Mouse (Mus musculus): Measurements from ENCODE around the gene Shc2. TPM values are rescaled to one million over a fixed set of nuclear protein-coding genes. Genes with fewer than 3 reads are reported as not detected.

The Shc2 gene
- polyA plus RNA-seq, 1 experiment = 2.3 TPM

DNA sequence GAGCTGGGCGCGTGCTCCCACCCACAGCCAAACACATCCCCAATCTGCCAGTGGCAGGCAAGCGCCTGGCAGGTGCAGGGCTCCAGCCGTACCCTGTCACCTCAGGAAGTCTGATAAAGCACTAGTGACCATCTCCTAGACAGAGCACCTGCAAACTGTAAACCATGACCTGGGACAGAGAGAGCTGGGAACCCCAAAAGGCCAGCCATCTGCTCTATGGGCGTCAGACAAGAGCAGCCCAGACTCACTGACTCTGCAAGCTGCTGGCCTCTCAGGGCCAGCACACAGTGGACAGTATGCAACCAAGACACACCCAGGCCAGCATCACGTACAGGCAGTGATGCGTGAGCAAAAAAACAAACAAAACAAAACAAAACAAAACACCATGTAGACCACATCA lies 58.8 kb downstream of the Shc2 start:
- Histone ChIP-seq H3K4me2 (ENCODE audit: low read depth) (no peak overlapping the region), H3K36me3 (ENCODE audit: control insufficient read depth, insufficient read depth) (no peaks in the 10 kb centered on the region), H3ac (ENCODE audit: control insufficient read depth, insufficient read length) (no peak overlapping the region), H3K4me3 (no peak overlapping the region), H3K27me3 (ENCODE audit: control insufficient read depth, insufficient read depth, insufficient read length) (peaks cover 14% of the 10 kb centered on the region), H3K79me2 (ENCODE audit: control insufficient read depth, insufficient read depth) (no peaks in the 10 kb centered on the region)
- TF ChIP-seq TCF12 (IDR thresholded peaks at IDR 0.05; ENCODE audit: insufficient read depth, poor library complexity, severe bottlenecking) (no peak), REST (IDR thresholded peaks at IDR 0.05; ENCODE audit: insufficient read depth, insufficient read length) (no peak), USF1 (IDR thresholded peaks at IDR 0.05; ENCODE audit: low read depth) (no peak), POLR2AphosphoS2 (IDR thresholded peaks at IDR 0.05; ENCODE audit: insufficient read length, low read depth) (no peak), E2F4 (IDR thresholded peaks at IDR 0.05; ENCODE audit: insufficient read depth) (no peak), TCF3 (IDR thresholded peaks at IDR 0.05; ENCODE audit: insufficient read length, low read depth) (no peak), MAX (IDR thresholded peaks at IDR 0.05; ENCODE audit: low read depth) (no peak), CEBPB (IDR thresholded peaks at IDR 0.05; ENCODE audit: insufficient read depth, poor library complexity, severe bottlenecking) (no peak), MYOD1 (IDR thresholded peaks at IDR 0.05; ENCODE audit: control insufficient read depth in 1 of 3, insufficient read length in 2 of 3, low read depth in 2 of 3) (no peak), SRF (IDR thresholded peaks at IDR 0.05; ENCODE audit: control insufficient read depth, insufficient read length, low read depth) (no peak), POLR2A (IDR thresholded peaks at IDR 0.05; ENCODE audit: insufficient read length, low read depth) (no peak), MYOG (IDR thresholded peaks at IDR 0.05; ENCODE audit: control insufficient read depth in 1 of 3, insufficient read depth in 1 of 3, insufficient read length in 2 of 3, low read depth in 2 of 3) (no peak)

DNA sequence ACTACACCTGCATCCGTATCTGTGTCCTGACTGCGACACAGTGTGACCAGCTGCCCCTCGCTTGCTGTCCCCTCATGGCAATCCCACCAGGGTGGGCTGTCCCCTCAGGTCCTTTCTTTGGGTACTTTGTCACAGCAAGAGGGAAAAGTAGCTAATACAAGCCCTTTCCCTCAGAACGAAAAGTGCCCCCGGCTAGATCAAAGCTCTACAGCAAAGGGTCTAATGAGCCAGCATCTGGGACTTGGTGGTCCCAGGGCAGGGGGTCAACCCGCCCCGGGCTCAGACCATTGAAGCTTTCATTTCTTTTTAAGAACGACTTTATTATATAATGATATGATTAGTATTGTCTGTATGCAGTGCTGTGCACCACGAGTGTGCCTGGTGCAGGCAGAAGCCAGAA lies 59.4 kb downstream of the Shc2 start:
- TF ChIP-seq MYOG (IDR thresholded peaks at IDR 0.05; ENCODE audit: control insufficient read depth in 1 of 3, insufficient read depth in 1 of 3, insufficient read length in 2 of 3, low read depth in 2 of 3) (no peak), REST (IDR thresholded peaks at IDR 0.05; ENCODE audit: insufficient read depth, insufficient read length) (no peak), CEBPB (IDR thresholded peaks at IDR 0.05; ENCODE audit: insufficient read depth, poor library complexity, severe bottlenecking) (no peak), SRF (IDR thresholded peaks at IDR 0.05; ENCODE audit: control insufficient read depth, insufficient read length, low read depth) (no peak), MYOD1 (IDR thresholded peaks at IDR 0.05; ENCODE audit: control insufficient read depth in 1 of 3, insufficient read length in 2 of 3, low read depth in 2 of 3) (no peak), POLR2A (IDR thresholded peaks at IDR 0.05; ENCODE audit: insufficient read length, low read depth) (no peak), E2F4 (IDR thresholded peaks at IDR 0.05; ENCODE audit: insufficient read depth) (no peak), TCF3 (IDR thresholded peaks at IDR 0.05; ENCODE audit: insufficient read length, low read depth) (no peak), POLR2AphosphoS2 (IDR thresholded peaks at IDR 0.05; ENCODE audit: insufficient read length, low read depth) (no peak), USF1 (IDR thresholded peaks at IDR 0.05; ENCODE audit: low read depth) (no peak)

DNA sequence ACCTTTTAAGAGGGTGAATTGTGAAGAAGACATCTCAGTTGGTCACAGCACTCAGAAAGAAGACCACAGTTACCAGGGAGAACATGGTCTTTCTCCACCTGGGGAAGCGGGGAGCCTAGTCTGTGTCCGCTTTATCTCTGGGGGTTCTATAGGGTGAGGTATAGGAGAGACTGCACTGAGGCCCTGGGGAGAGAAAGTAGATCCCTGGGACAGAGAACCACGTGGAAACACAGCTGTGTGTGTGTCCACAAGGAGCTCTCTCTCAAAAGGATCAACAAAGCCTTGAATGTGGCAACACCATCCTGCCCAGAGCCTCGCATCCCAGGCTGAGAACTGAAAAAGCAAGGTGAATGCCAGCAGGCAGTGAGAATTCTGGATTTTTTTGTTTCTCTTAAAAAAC lies 60.3 kb downstream of the Shc2 start:
- Histone ChIP-seq H3K36me3 (ENCODE audit: control insufficient read depth, insufficient read depth) (no peaks in the 10 kb centered on the region), H3ac (ENCODE audit: control insufficient read depth, insufficient read length) (no peak overlapping the region), H3K79me2 (ENCODE audit: control insufficient read depth, insufficient read depth) (no peaks in the 10 kb centered on the region), H3K27me3 (ENCODE audit: control insufficient read depth, insufficient read depth, insufficient read length) (peaks cover 11% of the 10 kb centered on the region), H3K4me3 (no peak overlapping the region), H3K4me2 (ENCODE audit: low read depth) (no peak overlapping the region)
- TF ChIP-seq MAX (IDR thresholded peaks at IDR 0.05; ENCODE audit: low read depth) (no peak), POLR2AphosphoS2 (IDR thresholded peaks at IDR 0.05; ENCODE audit: insufficient read length, low read depth) (no peak), MYOG (IDR thresholded peaks at IDR 0.05; ENCODE audit: control insufficient read depth in 1 of 3, insufficient read depth in 1 of 3, insufficient read length in 2 of 3, low read depth in 2 of 3) (no peak), CEBPB (IDR thresholded peaks at IDR 0.05; ENCODE audit: insufficient read depth, poor library complexity, severe bottlenecking) (no peak), POLR2A (IDR thresholded peaks at IDR 0.05; ENCODE audit: insufficient read length, low read depth) (no peak), REST (IDR thresholded peaks at IDR 0.05; ENCODE audit: insufficient read depth, insufficient read length) (no peak), MYOD1 (IDR thresholded peaks at IDR 0.05; ENCODE audit: control insufficient read depth in 1 of 3, insufficient read length in 2 of 3, low read depth in 2 of 3) (no peak), TCF3 (IDR thresholded peaks at IDR 0.05; ENCODE audit: insufficient read length, low read depth) (no peak), TCF12 (IDR thresholded peaks at IDR 0.05; ENCODE audit: insufficient read depth, poor library complexity, severe bottlenecking) (no peak)

More for the DNA sequence above, 59.4 kb downstream of the Shc2 start:
- H3K27me3 ChIP-seq (ENCODE audit: control insufficient read depth, insufficient read depth, insufficient read length) = peaks cover 11% of the 10 kb centered on the region
- H3K4me2 ChIP-seq (ENCODE audit: low read depth) = no peak overlapping the region
- H3K4me3 ChIP-seq = no peak overlapping the region
- H3K36me3 ChIP-seq (ENCODE audit: control insufficient read depth, insufficient read depth) = no peaks in the 10 kb centered on the region
- no peak overlapping the region for H3ac ChIP-seq (ENCODE audit: control insufficient read depth, insufficient read length)
- no peaks in the 10 kb centered on the region for H3K79me2 ChIP-seq (ENCODE audit: control insufficient read depth, insufficient read depth)

DNA sequence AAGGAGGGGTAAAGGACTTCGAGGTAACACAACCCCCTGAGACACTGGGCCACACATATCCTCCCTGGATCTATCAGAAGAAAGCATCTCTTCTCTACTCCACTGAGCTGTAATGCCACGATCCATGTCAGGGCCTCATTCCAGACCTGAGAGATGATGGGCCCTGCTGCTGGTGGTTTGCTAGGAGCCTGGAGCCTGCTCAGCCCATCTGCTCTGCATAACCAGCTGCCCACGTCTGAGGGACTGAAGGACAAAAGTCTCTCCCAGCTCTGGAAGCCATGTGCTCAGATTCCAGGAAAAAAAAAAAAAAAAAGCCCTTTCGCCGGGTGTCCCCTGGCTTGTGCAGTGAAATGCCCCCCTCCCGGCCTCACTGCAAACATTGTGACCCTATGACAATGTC lies 62.0 kb downstream of the Shc2 start:
- Histone ChIP-seq H3K27me3 (ENCODE audit: control insufficient read depth, insufficient read depth, insufficient read length) (peaks cover 11% of the 10 kb centered on the region), H3K4me2 (ENCODE audit: low read depth) (no peak overlapping the region), H3K36me3 (ENCODE audit: control insufficient read depth, insufficient read depth) (no peaks in the 10 kb centered on the region), H3ac (ENCODE audit: control insufficient read depth, insufficient read length) (no peak overlapping the region), H3K79me2 (ENCODE audit: control insufficient read depth, insufficient read depth) (no peaks in the 10 kb centered on the region), H3K4me3 (no peak overlapping the region)
- no peak for TF ChIP-seq MAX (IDR thresholded peaks at IDR 0.05; ENCODE audit: low read depth)
- no peak for TF ChIP-seq CEBPB (IDR thresholded peaks at IDR 0.05; ENCODE audit: insufficient read depth, poor library complexity, severe bottlenecking)
- no peak for TF ChIP-seq TCF3 (IDR thresholded peaks at IDR 0.05; ENCODE audit: insufficient read length, low read depth)
- no peak for TF ChIP-seq POLR2A (IDR thresholded peaks at IDR 0.05; ENCODE audit: insufficient read length, low read depth)
- TF ChIP-seq MYOG (IDR thresholded peaks at IDR 0.05; ENCODE audit: control insufficient read depth in 1 of 3, insufficient read depth in 1 of 3, insufficient read length in 2 of 3, low read depth in 2 of 3) = no peak
- no peak for TF ChIP-seq E2F4 (IDR thresholded peaks at IDR 0.05; ENCODE audit: insufficient read depth)
- TF ChIP-seq TCF12 (IDR thresholded peaks at IDR 0.05; ENCODE audit: insufficient read depth, poor library complexity, severe bottlenecking) = no peak
- TF ChIP-seq REST (IDR thresholded peaks at IDR 0.05; ENCODE audit: insufficient read depth, insufficient read length) = no peak
- TF ChIP-seq SRF (IDR thresholded peaks at IDR 0.05; ENCODE audit: control insufficient read depth, insufficient read length, low read depth) = no peak
- no peak for TF ChIP-seq USF1 (IDR thresholded peaks at IDR 0.05; ENCODE audit: low read depth)
- TF ChIP-seq MYOD1 (IDR thresholded peaks at IDR 0.05; ENCODE audit: control insufficient read depth in 1 of 3, insufficient read length in 2 of 3, low read depth in 2 of 3) = no peak
- no peak for TF ChIP-seq POLR2AphosphoS2 (IDR thresholded peaks at IDR 0.05; ENCODE audit: insufficient read length, low read depth)
